Mouse (Mus musculus) G1E (cell line): Measurements from ENCODE around the gene N4bp3.

Source experiments
- GATA1 ChIP-seq: IDR thresholded peaks from 2 replicates; pipeline ENCODE4 v1.6.1; 2012; ENCODE audit warnings: borderline replicate concordance, low read length, inconsistent platforms, mixed read lengths
- GATA2 ChIP-seq: IDR thresholded peaks from 2 replicates; pipeline ENCODE4 v1.6.1; 2012; ENCODE audit warnings: low read depth, low read length, inconsistent platforms, borderline replicate concordance

DNA sequence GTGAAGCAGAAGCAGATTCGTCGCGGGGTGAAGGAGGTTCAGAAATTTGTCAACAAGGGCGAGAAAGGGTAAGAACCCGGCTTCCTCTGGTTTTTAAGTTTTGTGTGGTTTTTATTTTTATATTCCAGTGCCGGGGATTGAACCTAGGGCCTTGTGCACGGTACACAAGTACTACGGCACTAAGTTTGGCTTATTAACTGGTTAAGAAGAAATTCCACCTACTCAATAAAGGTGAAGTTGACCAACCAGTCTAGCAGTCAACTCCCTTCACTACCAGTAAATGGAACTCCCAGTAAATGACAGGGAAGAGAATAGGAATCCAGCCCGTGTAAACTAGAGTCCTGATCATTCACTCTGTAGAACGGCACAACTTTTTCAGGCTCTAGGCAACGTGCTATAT is 30.6 kb downstream of the N4bp3 start:
- TF ChIP-seq GATA1 (no peak), GATA2 (no peak)
